Mouse (Mus musculus): ENCODE measurements at regions not wholly inside any gene's neighbourhood (a gene's known extent, or its start where the extent isn't known, plus 50 kb on each side); places are given as distances from the start of the nearest gene placed in this dataset.

GRCm38 (mm10) chr8:115537761-115538160, 169.8 kb downstream of the Maf start:
- H3K4me1 ChIP-seq (replicated peaks; ENCODE audit: control insufficient read depth, insufficient read depth, low read length) = peaks cover 4% of the 10 kb centered on the region; the same call in 1 of the 2 replicates
- TF ChIP-seq CTCF (IDR thresholded peaks at IDR 0.05; ENCODE audit: low read depth) = no peak
- WGBS = 80% methylated on average over 5 of the region's 5 CpGs
- no peak overlapping the region for H3K9ac ChIP-seq (ENCODE audit: low read depth, low read length)
- H3K27ac ChIP-seq (ENCODE audit: low read depth, low read length) = no peak overlapping the region
- H3K4me3 ChIP-seq (ENCODE audit: low read depth, low read length) = no peak overlapping the region
- no peak for ATAC-seq
- no peaks in the 10 kb centered on the region for H3K9me3 ChIP-seq (ENCODE audit: control insufficient read depth)
- no peaks in the 10 kb centered on the region for H3K36me3 ChIP-seq (ENCODE audit: control insufficient read depth, insufficient read depth)
- H3K27me3 ChIP-seq (replicated peaks; ENCODE audit: control insufficient read depth, insufficient read depth, low read length) = no peaks in the 10 kb centered on the region
- no peak overlapping the region for H3K4me2 ChIP-seq (replicated peaks; ENCODE audit: low read depth)

DNA sequence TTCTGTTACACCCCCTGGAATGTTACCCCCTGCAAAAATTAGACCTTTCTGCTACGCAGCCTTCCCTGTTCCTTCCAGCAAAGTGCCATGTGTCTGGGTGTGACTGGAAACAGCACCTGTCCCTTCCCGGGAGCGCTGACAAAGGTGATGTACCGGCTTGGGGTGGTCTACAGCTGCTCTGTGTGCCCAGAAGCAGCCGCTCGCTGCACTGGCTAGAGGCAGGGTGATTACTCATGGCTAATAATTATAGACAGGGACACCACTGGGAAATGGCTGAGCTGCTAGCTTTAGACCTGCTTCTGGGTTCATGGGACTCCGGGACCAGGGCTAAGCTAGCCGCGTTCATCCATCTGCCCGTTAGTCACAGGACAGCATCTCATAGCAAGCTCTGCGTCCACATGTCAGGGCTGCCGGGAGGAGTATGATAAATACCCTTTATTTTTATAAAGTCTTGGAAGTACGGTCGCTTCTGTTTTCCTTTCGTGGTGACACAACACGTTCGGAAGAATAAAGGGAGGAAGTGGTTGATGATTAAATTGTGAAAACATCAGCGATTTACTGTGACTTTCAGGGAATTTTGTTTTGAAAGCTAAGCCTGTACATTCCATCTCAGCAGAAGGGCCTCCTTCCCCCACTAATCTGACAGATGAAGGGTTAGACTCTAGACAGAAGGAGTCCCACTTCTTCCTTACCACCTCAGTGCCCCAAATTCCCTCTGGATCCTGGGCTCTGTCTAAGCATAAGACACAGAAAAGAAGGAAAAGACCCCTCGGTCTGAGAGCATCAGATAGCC, 170.8 kb downstream of the Maf start:
- no peak overlapping the region for H3K27ac ChIP-seq (ENCODE audit: low read depth, low read length)
- H3K36me3 ChIP-seq (ENCODE audit: control insufficient read depth, insufficient read depth) = no peaks in the 10 kb centered on the region
- H3K27me3 ChIP-seq (replicated peaks; ENCODE audit: control insufficient read depth, insufficient read depth, low read length) = no peaks in the 10 kb centered on the region
- H3K4me2 ChIP-seq (replicated peaks; ENCODE audit: low read depth) = no peak overlapping the region
- no peaks in the 10 kb centered on the region for H3K9me3 ChIP-seq (ENCODE audit: control insufficient read depth)
- no peak for TF ChIP-seq CTCF (IDR thresholded peaks at IDR 0.05; ENCODE audit: low read depth)
- 64% methylated on average over 19 of the region's 19 CpGs for WGBS
- no peak for ATAC-seq
- no peak overlapping the region for H3K9ac ChIP-seq (ENCODE audit: low read depth, low read length)
- H3K4me3 ChIP-seq (ENCODE audit: low read depth, low read length) = no peak overlapping the region
- H3K4me1 ChIP-seq (replicated peaks; ENCODE audit: control insufficient read depth, insufficient read depth, low read length) = peaks cover 8% of the 10 kb centered on the region; the same call in 1 of the 2 replicates

- H3K27ac ChIP-seq (ENCODE audit: low read depth, low read length) = no peak overlapping the region
- ATAC-seq = no peak
- H3K9ac ChIP-seq (ENCODE audit: low read depth, low read length) = no peak overlapping the region
- H3K27me3 ChIP-seq (replicated peaks; ENCODE audit: control insufficient read depth, insufficient read depth, low read length) = no peaks in the 10 kb centered on the region
- H3K4me3 ChIP-seq (ENCODE audit: low read depth, low read length) = no peak overlapping the region
- H3K9me3 ChIP-seq (ENCODE audit: control insufficient read depth) = no peaks in the 10 kb centered on the region
- peaks cover 8% of the 10 kb centered on the region; the same call in 1 of the 2 replicates for H3K4me1 ChIP-seq (replicated peaks; ENCODE audit: control insufficient read depth, insufficient read depth, low read length)
- WGBS = 90% methylated on average over 8 of the region's 8 CpGs
- TF ChIP-seq CTCF (IDR thresholded peaks at IDR 0.05; ENCODE audit: low read depth) = no peak
- no peak overlapping the region for H3K4me2 ChIP-seq (replicated peaks; ENCODE audit: low read depth)
- H3K36me3 ChIP-seq (ENCODE audit: control insufficient read depth, insufficient read depth) = no peaks in the 10 kb centered on the region
Measured at GRCm38 (mm10) chr8:115536001-115536400, 171.6 kb downstream of the Maf start.

- Histone ChIP-seq H3K4me2 (replicated peaks; ENCODE audit: low read depth) (no peak overlapping the region), H3K27ac (ENCODE audit: low read depth, low read length) (no peak overlapping the region), H3K27me3 (replicated peaks; ENCODE audit: control insufficient read depth, insufficient read depth, low read length) (no peaks in the 10 kb centered on the region), H3K4me3 (ENCODE audit: low read depth, low read length) (no peak overlapping the region), H3K4me1 (replicated peaks; ENCODE audit: control insufficient read depth, insufficient read depth, low read length) (peaks cover 7% of the 10 kb centered on the region), H3K9me3 (ENCODE audit: control insufficient read depth) (no peaks in the 10 kb centered on the region), H3K9ac (ENCODE audit: low read depth, low read length) (no peak overlapping the region), H3K36me3 (ENCODE audit: control insufficient read depth, insufficient read depth) (no peaks in the 10 kb centered on the region)
- TF ChIP-seq CTCF (IDR thresholded peaks at IDR 0.05; ENCODE audit: low read depth) = no peak
- no peak for ATAC-seq
- 45% methylated on average over 2 of the region's 2 CpGs for WGBS
Measured at GRCm38 (mm10) chr8:115534030-115534429, 173.6 kb downstream of the Maf start.

GRCm38 (mm10) chr8:115531343-115531742, 176.3 kb downstream of the Maf start:
- no peak overlapping the region for H3K4me2 ChIP-seq (replicated peaks; ENCODE audit: low read depth)
- H3K9ac ChIP-seq (ENCODE audit: low read depth, low read length) = no peak overlapping the region
- H3K27ac ChIP-seq (ENCODE audit: low read depth, low read length) = no peak overlapping the region
- peaks cover 7% of the 10 kb centered on the region for H3K4me1 ChIP-seq (replicated peaks; ENCODE audit: control insufficient read depth, insufficient read depth, low read length)
- TF ChIP-seq CTCF (IDR thresholded peaks at IDR 0.05; ENCODE audit: low read depth) = 0 out of 2 replicates have a peak, but pooled peaks have one; percentile 5
- no peaks in the 10 kb centered on the region for H3K27me3 ChIP-seq (replicated peaks; ENCODE audit: control insufficient read depth, insufficient read depth, low read length)
- H3K9me3 ChIP-seq (ENCODE audit: control insufficient read depth) = no peaks in the 10 kb centered on the region
- 59% methylated on average over 6 of the region's 6 CpGs for WGBS
- H3K4me3 ChIP-seq (ENCODE audit: low read depth, low read length) = no peak overlapping the region
- no peaks in the 10 kb centered on the region for H3K36me3 ChIP-seq (ENCODE audit: control insufficient read depth, insufficient read depth)
- peak; percentile 88 for ATAC-seq

DNA sequence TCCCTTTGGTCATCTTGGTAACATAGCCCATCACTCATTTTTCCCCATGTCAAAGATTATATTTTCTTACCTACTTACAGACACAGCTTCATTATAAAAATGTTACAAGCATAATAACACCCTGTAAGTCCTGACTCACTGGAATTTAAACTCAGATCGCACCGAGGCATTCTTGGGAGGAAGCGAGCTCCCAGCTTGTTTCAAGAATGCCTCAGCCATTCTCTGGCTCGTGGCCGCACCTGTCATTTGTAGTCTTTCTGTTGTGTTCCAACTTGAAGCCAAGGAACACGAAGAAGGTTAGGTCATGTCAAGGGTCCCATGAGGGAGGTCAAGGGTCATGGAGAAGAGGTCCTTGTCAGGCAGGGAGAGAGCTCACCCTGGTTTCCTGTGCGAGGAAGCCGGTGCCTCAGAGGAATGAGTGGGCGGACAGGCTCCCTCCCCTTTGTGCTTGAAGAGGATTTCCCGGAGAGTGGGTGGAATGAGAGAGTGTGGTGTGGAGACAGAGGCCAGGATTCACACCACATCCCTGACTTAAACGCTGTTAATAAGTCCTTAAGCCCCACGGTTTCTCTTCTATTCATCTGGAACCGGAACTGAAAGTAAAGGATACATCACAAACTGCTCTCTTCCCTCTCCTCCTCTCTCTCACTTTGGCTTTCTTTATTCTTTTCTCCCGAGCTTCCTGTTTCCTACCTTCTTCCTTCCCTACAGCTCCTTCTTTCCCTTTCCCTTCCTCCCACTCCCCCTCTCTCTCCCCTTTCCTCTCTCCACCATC, 177.8 kb downstream of the Maf start:
- H3K9ac ChIP-seq (ENCODE audit: low read depth, low read length) = no peak overlapping the region
- no peak for ATAC-seq
- no peaks in the 10 kb centered on the region for H3K9me3 ChIP-seq (ENCODE audit: control insufficient read depth)
- TF ChIP-seq CTCF (IDR thresholded peaks at IDR 0.05; ENCODE audit: low read depth) = no peak
- H3K4me3 ChIP-seq (ENCODE audit: low read depth, low read length) = no peak overlapping the region
- H3K4me1 ChIP-seq (replicated peaks; ENCODE audit: control insufficient read depth, insufficient read depth, low read length) = peaks cover 7% of the 10 kb centered on the region
- peak overlapping the region; percentile 40 for H3K4me2 ChIP-seq (replicated peaks; ENCODE audit: low read depth)
- no peaks in the 10 kb centered on the region for H3K27me3 ChIP-seq (replicated peaks; ENCODE audit: control insufficient read depth, insufficient read depth, low read length)
- no peak overlapping the region for H3K27ac ChIP-seq (ENCODE audit: low read depth, low read length)
- WGBS = 36% methylated on average over 14 of the region's 14 CpGs
- no peaks in the 10 kb centered on the region for H3K36me3 ChIP-seq (ENCODE audit: control insufficient read depth, insufficient read depth)

Measured in intestine, postnatal 0 days (tissue).